Mouse (Mus musculus) cerebellum, adult 9-11 months (tissue): ENCODE measurements around the gene Hist1h1a.
"Not testable (repeated sequence)": the region's sequence is repeated elsewhere in the genome, so short reads cannot be mapped to it uniquely, and the experiment has no call there.

Source experiments
- DNase-seq: peaks from one replicate; pipeline ENCODE4 v3.0.0; 2022

Hist1h1a gene

GRCm38 (mm10) chr13:23760240-23760971 lies 3.1 kb upstream of the Hist1h1a start:
- DNase-seq, result peak; percentile 23

- peak; percentile 99 for DNase-seq
These were observed 2.2 kb upstream of the Hist1h1a start, which contains the start of gene Hist1h4a for GRCm38 (mm10) chr13:23760972-23761864. Gene Hist1h4a (minus strand): TSS chr13:23761230.

GRCm38 (mm10) chr13:23761871-23762821 lies 1.3 kb upstream of the Hist1h1a start, which contains the start of gene Hist1h3a:
Gene Hist1h3a (minus strand): TSS chr13:23762386.
- DNase-seq, result peak; percentile 81

GRCm38 (mm10) chr13:23763242-23763585 lies 252 bp upstream of the Hist1h1a start:
- no peak for DNase-seq

GRCm38 (mm10) chr13:23764324-23765171 lies 1.1 kb downstream of the Hist1h1a start:
- no peak for DNase-seq

GRCm38 (mm10) chr13:23765172-23765513 lies 1.7 kb downstream of the Hist1h1a start:
- DNase-seq, result no peak

- no peak for DNase-seq
These were observed 3.3 kb downstream of the Hist1h1a start for GRCm38 (mm10) chr13:23766772-23767171.

- no peak for DNase-seq
These were observed 5.5 kb downstream of the Hist1h1a start for GRCm38 (mm10) chr13:23768834-23769397.

GRCm38 (mm10) chr13:23769613-23770012 lies 6.1 kb downstream of the Hist1h1a start, which contains the start of gene Trim38:
Gene Trim38 (plus strand): TSS chr13:23769913.
- DNase-seq, result not testable (repeated sequence)

GRCm38 (mm10) chr13:23772561-23773313 lies 9.3 kb downstream of the Hist1h1a start:
- DNase-seq, result no peak

- no peak for DNase-seq
These were observed 14.9 kb downstream of the Hist1h1a start for GRCm38 (mm10) chr13:23778339-23778738.

- DNase-seq, result no peak
These were observed 15.6 kb downstream of the Hist1h1a start for GRCm38 (mm10) chr13:23779025-23779424.

- peak; percentile 7 for DNase-seq
These were observed 29.1 kb downstream of the Hist1h1a start for GRCm38 (mm10) chr13:23792520-23792919.

GRCm38 (mm10) chr13:23799405-23799804 lies 35.9 kb downstream of the Hist1h1a start:
- DNase-seq, result no peak

GRCm38 (mm10) chr13:23804532-23804931 lies 41.1 kb downstream of the Hist1h1a start:
- no peak for DNase-seq

- DNase-seq, result no peak
These were observed 43.1 kb downstream of the Hist1h1a start, which contains the start of gene Slc17a2 for GRCm38 (mm10) chr13:23806422-23807052. Gene Slc17a2 (plus strand): TSS chr13:23806993.
